Mouse (Mus musculus) CH12.LX (cell line): Measurements from ENCODE around the gene L2hgdh.

ENCODE experiments used
- TCF12 ChIP-seq: IDR thresholded peaks from 2 replicates; pipeline ENCODE4 v1.6.1; 2014; ENCODE audit warnings: low read depth, mild to moderate bottlenecking, inconsistent platforms, low read length, improper control_type of control experiment
- ZMIZ1 ChIP-seq: IDR thresholded peaks from 2 replicates; pipeline ENCODE4 v1.6.1; 2012; ENCODE audit warnings: low read depth, mild to moderate bottlenecking, inconsistent platforms, low read length, improper control_type of control experiment

DNA sequence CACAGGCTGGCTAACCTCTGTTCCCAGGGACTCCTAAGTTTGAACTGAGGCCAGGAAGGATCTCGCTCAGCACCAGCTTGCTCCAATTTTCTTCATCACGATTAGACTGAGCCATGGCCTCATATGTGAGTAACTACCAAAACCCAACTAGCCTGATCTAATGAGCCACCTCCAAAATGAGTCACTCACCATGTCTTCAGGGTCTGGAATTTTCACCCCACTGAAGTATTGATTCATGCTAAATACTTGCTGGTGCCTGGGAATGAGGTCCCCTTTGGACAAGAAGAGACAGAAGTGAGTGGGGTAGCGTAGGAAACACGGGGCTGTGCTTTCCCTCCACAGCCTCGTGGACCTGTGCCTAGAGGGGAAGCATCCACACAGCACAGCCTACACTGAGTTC lies 29.3 kb upstream of the L2hgdh start:
- no peak for TF ChIP-seq TCF12
- TF ChIP-seq ZMIZ1 = no peak
